ENCODE assay signal across 8 mouse cellular contexts in the genomic region with DNA sequence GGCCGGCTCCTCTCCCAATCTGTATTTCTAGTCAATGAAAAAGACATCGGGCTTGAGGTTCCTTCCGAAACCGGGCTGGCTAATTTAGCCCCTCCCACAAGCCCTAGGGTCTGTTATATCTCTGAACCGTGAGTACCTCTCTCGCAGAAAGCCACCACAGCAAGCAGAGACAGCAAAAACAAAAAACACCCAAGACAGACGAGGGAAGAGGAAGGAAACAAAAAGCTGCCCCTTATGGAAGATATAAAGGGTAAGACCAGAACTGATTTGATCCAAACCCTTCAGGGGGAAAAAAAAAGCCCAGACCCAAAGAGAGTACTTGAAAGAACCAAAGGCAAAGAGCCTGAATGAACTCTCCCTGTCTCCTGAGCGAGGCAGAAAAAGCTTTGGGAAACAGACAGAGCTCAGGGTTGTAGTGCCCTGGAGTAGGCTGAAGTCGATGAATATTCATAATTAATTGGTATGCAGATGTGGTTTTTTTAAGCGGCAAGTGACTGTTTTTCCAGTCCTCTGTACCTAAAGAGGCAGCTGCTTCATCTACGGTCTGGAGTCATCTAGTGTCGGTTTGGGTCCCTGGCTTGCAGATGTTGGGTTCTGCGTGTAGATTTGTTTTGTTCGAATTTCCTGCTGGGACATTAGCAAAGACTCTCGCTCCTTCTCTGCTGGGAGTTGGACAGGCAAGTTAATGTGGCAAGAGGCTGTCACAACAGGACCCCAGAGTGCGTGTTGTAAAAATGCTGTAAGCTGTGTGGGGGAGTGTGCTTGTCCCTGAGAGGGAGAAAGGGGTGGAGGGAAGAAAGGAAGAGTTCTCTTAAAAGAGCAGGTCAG. TPM values are rescaled to one million over a fixed set of nuclear protein-coding genes. Genes with fewer than 3 reads are reported as not detected.
DNase-seq lines count a peak whose midpoint lies in the region; ATAC-seq and TF ChIP-seq lines count a peak whose summit lies in the region.

No protein-coding gene starts in this region.

- peak overlapping the region; percentile 85 for H3K27ac ChIP-seq in layer of hippocampus, adult 2 months
- H3K27ac ChIP-seq in forebrain, embryonic 15.5 days (replicated peaks) = peak overlapping the region; percentile 88
- peak overlapping the region; percentile 75 for H3K27ac ChIP-seq in hindbrain, embryonic 16.5 days (ENCODE audit: low read depth, low read length)
- H3K27ac ChIP-seq in liver, embryonic 16.5 days (ENCODE audit: low read length) = peak overlapping the region; percentile 42
- peak overlapping the region; percentile 51 for H3K27ac ChIP-seq in neural tube, embryonic 12.5 days

- no peaks in the 10 kb centered on the region for H3K9me3 ChIP-seq in forebrain, embryonic 15.5 days
- H3K9me3 ChIP-seq in hindbrain, embryonic 16.5 days (ENCODE audit: control insufficient read depth, low read length) = no peaks in the 10 kb centered on the region
- H3K9me3 ChIP-seq in liver, embryonic 16.5 days (replicated peaks; ENCODE audit: control insufficient read depth, low read length) = no peaks in the 10 kb centered on the region
- no peaks in the 10 kb centered on the region for H3K9me3 ChIP-seq in neural tube, embryonic 12.5 days

- no peak for TF ChIP-seq CTCF in layer of hippocampus, adult 2 months (conservative IDR thresholded peaks at IDR 0.05)

- peak overlapping the region; percentile 55 for H3K4me3 ChIP-seq in layer of hippocampus, adult 2 months
- H3K4me3 ChIP-seq in forebrain, embryonic 15.5 days = peak overlapping the region; percentile 37
- peak overlapping the region; percentile 40 for H3K4me3 ChIP-seq in hindbrain, embryonic 16.5 days (ENCODE audit: low read length)
- peak overlapping the region; percentile 44 for H3K4me3 ChIP-seq in liver, embryonic 16.5 days (ENCODE audit: low read depth, low read length)
- peak overlapping the region; percentile 41 for H3K4me3 ChIP-seq in neural tube, embryonic 12.5 days

- WGBS in forebrain, embryonic 15.5 days = under 1% methylated on average over 16 of the region's 16 CpGs
- WGBS in hindbrain, embryonic 16.5 days = 1% methylated on average over 16 of the region's 16 CpGs
- under 1% methylated on average over 16 of the region's 16 CpGs for WGBS in liver, embryonic 16.5 days (ENCODE audit: insufficient replicate concordance)
- WGBS in neural tube, embryonic 12.5 days = under 1% methylated on average over 16 of the region's 16 CpGs

- H3K36me3 ChIP-seq in forebrain, embryonic 15.5 days = no peaks in the 10 kb centered on the region
- H3K36me3 ChIP-seq in hindbrain, embryonic 16.5 days (ENCODE audit: control insufficient read depth, insufficient read depth, low read length) = no peaks in the 10 kb centered on the region
- no peaks in the 10 kb centered on the region for H3K36me3 ChIP-seq in liver, embryonic 16.5 days (ENCODE audit: control insufficient read depth, insufficient read depth)
- H3K36me3 ChIP-seq in neural tube, embryonic 12.5 days = no peaks in the 10 kb centered on the region

- H3K4me2 ChIP-seq in forebrain, embryonic 15.5 days (replicated peaks) = peak overlapping the region; percentile 45
- peak overlapping the region; percentile 73 for H3K4me2 ChIP-seq in hindbrain, embryonic 16.5 days (ENCODE audit: low read length)
- H3K4me2 ChIP-seq in liver, embryonic 16.5 days (ENCODE audit: low read depth, low read length) = peak overlapping the region; percentile 47
- H3K4me2 ChIP-seq in neural tube, embryonic 12.5 days (replicated peaks) = peak overlapping the region; percentile 64

- H3K27me3 ChIP-seq in forebrain, embryonic 15.5 days = no peaks in the 10 kb centered on the region
- no peaks in the 10 kb centered on the region for H3K27me3 ChIP-seq in hindbrain, embryonic 16.5 days (replicated peaks; ENCODE audit: control insufficient read depth, insufficient read depth, low read length)
- H3K27me3 ChIP-seq in liver, embryonic 16.5 days (ENCODE audit: control insufficient read depth, insufficient read depth, low read depth, low read length) = no peaks in the 10 kb centered on the region
- H3K27me3 ChIP-seq in neural tube, embryonic 12.5 days (replicated peaks) = no peaks in the 10 kb centered on the region

- peaks cover 38% of the 10 kb centered on the region for H3K4me1 ChIP-seq in forebrain, embryonic 15.5 days
- H3K4me1 ChIP-seq in hindbrain, embryonic 16.5 days (ENCODE audit: control insufficient read depth, insufficient read depth, low read depth, low read length) = peaks cover 13% of the 10 kb centered on the region
- no peaks in the 10 kb centered on the region; the same call in 1 of the 2 replicates for H3K4me1 ChIP-seq in liver, embryonic 16.5 days (ENCODE audit: control insufficient read depth, low read depth, low read length)
- peaks cover 6% of the 10 kb centered on the region; the same call in 1 of the 2 replicates for H3K4me1 ChIP-seq in neural tube, embryonic 12.5 days

- peak; percentile 88 for ATAC-seq in forebrain, embryonic 15.5 days (replicated peaks)
- peak; percentile 80 for ATAC-seq in hindbrain, embryonic 16.5 days
- no peak for ATAC-seq in liver, embryonic 16.5 days (ENCODE audit: low read depth)
- peak; percentile 83 for ATAC-seq in neural tube, embryonic 12.5 days (ENCODE audit: low FRiP score, low read depth)

- peak overlapping the region; percentile 52 for H3K9ac ChIP-seq in forebrain, embryonic 15.5 days (replicated peaks)
- H3K9ac ChIP-seq in hindbrain, embryonic 16.5 days (ENCODE audit: low read depth, low read length) = peak overlapping the region; percentile 45
- peak overlapping the region; percentile 35; the same call in 1 of the 2 replicates for H3K9ac ChIP-seq in liver, embryonic 16.5 days (ENCODE audit: low read depth, low read length)
- H3K9ac ChIP-seq in neural tube, embryonic 12.5 days = peak overlapping the region; percentile 55

- peak in 1 of 2 experiments; percentile 9 for DNase-seq in layer of hippocampus, adult 2 months (ENCODE audit: low spot score in 2 of 2)
- no peak for DNase-seq in layer of hippocampus, postnatal 36 days
- peak; percentile 26 for DNase-seq in R1 (ENCODE audit: low read depth, low spot score)
- DNase-seq in ovary, postnatal 14 days (ENCODE audit: low spot score) = no peak

RNA-seq across cellular contexts. Expression of a gene that starts 47.7 kb away (rescaled TPM):
- total RNA-seq in layer of hippocampus, adult 2 months (2021) = 10 to 100 TPM; 17.2 to 18.5 TPM
- total RNA-seq in layer of hippocampus, postnatal 36 days (2021) = 10 to 100 TPM; 17.6 to 20.4 TPM
- 8.4 and 8.6 TPM in 2 replicates for polyA plus RNA-seq in forebrain, embryonic 15.5 days (2015; fragmentation: Nextera tagmentation; extraction: Ambion mirVana)
- 7.7 and 8.1 TPM in 2 replicates for polyA plus RNA-seq in hindbrain, embryonic 16.5 days (2015; fragmentation: Nextera tagmentation; extraction: Ambion mirVana)
- polyA plus RNA-seq in liver, embryonic 16.5 days (2015; fragmentation: Nextera tagmentation; extraction: Ambion mirVana) = 4.7 and 5.9 TPM in 2 replicates
- 8.7 and 10.4 TPM in 2 replicates for polyA plus RNA-seq in neural tube, embryonic 12.5 days (2016; fragmentation: Nextera tagmentation; extraction: Ambion mirVana)

RNA-seq across cellular contexts. Expression of a gene that starts 47.8 kb away (rescaled TPM):
- total RNA-seq in layer of hippocampus, adult 2 months (2021) = 10 to 100 TPM; 14.6 to 18.5 TPM
- 10 to 100 TPM; 14.4 to 17.1 TPM for total RNA-seq in layer of hippocampus, postnatal 36 days (2021)
- polyA plus RNA-seq in forebrain, embryonic 15.5 days (2015; fragmentation: Nextera tagmentation; extraction: Ambion mirVana) = 12.8 and 14.1 TPM in 2 replicates
- polyA plus RNA-seq in hindbrain, embryonic 16.5 days (2015; fragmentation: Nextera tagmentation; extraction: Ambion mirVana) = 14.8 and 16.6 TPM in 2 replicates
- 1.3 and 1.6 TPM in 2 replicates for polyA plus RNA-seq in liver, embryonic 16.5 days (2015; fragmentation: Nextera tagmentation; extraction: Ambion mirVana)
- 11.1 and 11.7 TPM in 2 replicates for polyA plus RNA-seq in neural tube, embryonic 12.5 days (2016; fragmentation: Nextera tagmentation; extraction: Ambion mirVana)
